Mouse (Mus musculus) midbrain, postnatal 0 days (tissue): Measurements from ENCODE around the gene Arhgap32. TPM values are rescaled to one million over a fixed set of nuclear protein-coding genes. Genes with fewer than 3 reads are reported as not detected.

ENCODE experiments used
- ATAC-seq: fragments of 200-750 bp; cut with Nextera tagmentation; 2 replicates; pipeline ENCODE4 v1.8.0; 2017; ENCODE audit warnings: moderate number of reproducible peaks, mild to moderate bottlenecking, moderate TSS enrichment, moderate library complexity; ENCODE audit not compliant: low FRiP score
- DNase-seq: peaks from one replicate; pipeline ENCODE4 v3.0.0-alpha.2; 2015; ENCODE audit warnings: low spot score
- H3K27ac ChIP-seq: fragments of 300-500 bp; sonication (generic); 2 replicates; pipeline ENCODE4 v1.5.1; 2014; ENCODE audit warnings: low read depth, mild to moderate bottlenecking, low read length, mixed read lengths
- H3K27me3 ChIP-seq: fragments of 300-500 bp; sonication (generic); 2 replicates; pipeline ENCODE4 v1.6.1; 2014; ENCODE audit warnings: low read length, control low read depth, mixed read lengths; ENCODE audit not compliant: insufficient read depth
- H3K36me3 ChIP-seq: fragments of 300-500 bp; sonication (generic); 2 replicates; pipeline ENCODE4 v1.6.1; 2014; ENCODE audit warnings: low read length, control low read depth, mixed read lengths; ENCODE audit not compliant: insufficient read depth
- H3K4me1 ChIP-seq: fragments of 300-500 bp; sonication (generic); 2 replicates; pipeline ENCODE4 v1.6.1; 2014; ENCODE audit warnings: mild to moderate bottlenecking, control low read depth, antibody characterized with exemption, low read length, mixed read lengths; ENCODE audit not compliant: insufficient read depth
- H3K4me2 ChIP-seq: fragments of 300-500 bp; sonication (generic); 2 replicates; pipeline ENCODE4 v1.6.1; 2014; ENCODE audit warnings: low read depth, mild to moderate bottlenecking, low read length, mixed read lengths; ENCODE audit not compliant: poor library complexity, severe bottlenecking
- H3K4me3 ChIP-seq: fragments of 300-500 bp; sonication (generic); 2 replicates; pipeline ENCODE4 v1.5.1; 2014; ENCODE audit warnings: low read depth, mild to moderate bottlenecking, low read length, moderate library complexity
- H3K9ac ChIP-seq: fragments of 300-500 bp; sonication (generic); replicated peaks from 2 replicates; pipeline ENCODE4 v1.6.1; 2014; ENCODE audit warnings: mild to moderate bottlenecking, low read length, moderate library complexity, mixed read lengths; ENCODE audit not compliant: poor library complexity, severe bottlenecking
- H3K9me3 ChIP-seq: fragments of 300-500 bp; sonication (generic); 2 replicates; pipeline ENCODE4 v1.6.1; 2016; ENCODE audit warnings: low read length, control low read depth
- CTCF ChIP-seq: IDR thresholded peaks from 2 replicates; pipeline ENCODE4 v1.5.1; 2016; ENCODE audit warnings: antibody characterized with exemption, mild to moderate bottlenecking
- WGBS: fragments of 180-500 bp; shearing (Covaris S2); extraction: QIAGEN DNeasy Blood & Tissue Kit; methylation state at CpG from one replicate; pipeline ENCODE4 v1.1.7; 2014; 5-methylcytosine and 5-hydroxymethylcytosine counted together
- polyA plus RNA-seq: library from polyadenylated mRNA; unstranded; fragments of >200 nt; fragmentation: Nextera tagmentation; extraction: Ambion mirVana; gene quantifications from 2 replicates; pipeline ENCODE4 v1.2.1, GENCODE M21; 2015
- total RNA-seq: library from RNA; depleted of rRNA; stranded (reverse); fragments of >200 nt; gene quantifications from 2 replicates; pipeline ENCODE4 v1.2.3, GENCODE M21; 2014

The Arhgap32 gene
- total and polyA plus RNA-seq, 2 experiments from 2014 or later: 8.3 to 48.3 TPM

DNA sequence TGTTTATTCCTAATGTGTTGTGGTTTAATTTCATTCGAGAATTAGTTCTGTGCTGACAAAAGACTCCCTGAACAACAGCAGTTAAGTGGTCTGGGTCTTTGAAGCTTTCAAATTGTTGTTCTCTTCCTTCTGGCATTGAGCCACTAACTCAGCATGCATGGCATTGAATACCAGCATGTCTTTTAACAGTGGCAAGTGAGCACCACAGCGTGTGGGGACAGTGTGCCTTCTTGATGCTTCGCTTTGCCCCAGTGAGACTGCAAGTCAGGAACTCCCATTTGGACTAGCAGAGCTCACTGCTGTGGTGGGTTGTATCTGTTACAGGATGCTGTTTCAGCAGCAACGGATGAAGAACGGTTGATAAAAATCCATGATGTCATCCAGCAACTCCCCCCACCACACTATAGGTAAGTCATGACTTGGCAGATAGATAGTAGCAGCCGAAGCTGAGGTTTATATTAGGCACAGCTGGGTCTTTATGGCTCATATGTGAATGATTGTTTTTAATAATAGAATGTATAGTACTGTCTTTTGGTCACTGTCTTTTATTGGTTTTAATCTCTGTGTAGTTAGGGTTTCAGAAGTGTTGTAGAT lies 130.3 kb downstream of the Arhgap32 start:
- Histone ChIP-seq H3K4me2 (no peak overlapping the region), H3K27ac (no peak overlapping the region), H3K9ac (no peak overlapping the region), H3K4me3 (no peak overlapping the region), H3K9me3 (no peaks in the 10 kb centered on the region), H3K27me3 (no peaks in the 10 kb centered on the region), H3K36me3 (peaks cover 4% of the 10 kb centered on the region), H3K4me1 (no peaks in the 10 kb centered on the region)
- ATAC-seq (peak; percentile 38; the same call in 1 of the 2 replicates), DNase-seq (peak; percentile 69)
- no peak for TF ChIP-seq CTCF
- 26% methylated on average over 6 of the region's 6 CpGs for WGBS

DNA sequence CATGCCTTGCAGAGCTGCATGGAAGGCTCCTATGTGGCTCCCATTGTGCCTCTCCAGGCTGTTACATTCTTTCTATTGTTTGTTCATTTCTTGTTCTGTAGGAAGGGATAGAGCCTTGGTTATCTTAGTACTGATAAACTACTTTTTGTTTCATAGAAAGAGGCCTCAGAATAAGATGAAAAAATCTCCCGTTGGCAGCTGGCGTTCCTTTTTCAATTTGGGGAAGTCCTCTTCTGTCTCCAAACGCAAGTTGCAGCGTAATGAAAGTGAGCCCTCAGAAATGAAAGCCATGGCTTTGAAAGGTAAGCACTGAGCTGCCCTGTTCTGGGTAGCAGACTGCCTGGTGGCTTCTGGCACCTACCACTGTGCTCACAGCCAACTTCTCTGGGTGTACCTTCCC lies 134.6 kb downstream of the Arhgap32 start:
- Histone ChIP-seq H3K27me3 (no peaks in the 10 kb centered on the region), H3K27ac (no peak overlapping the region), H3K9me3 (no peaks in the 10 kb centered on the region), H3K36me3 (peaks cover 16% of the 10 kb centered on the region), H3K4me1 (no peaks in the 10 kb centered on the region), H3K4me3 (no peak overlapping the region), H3K9ac (no peak overlapping the region), H3K4me2 (no peak overlapping the region)
- 86% methylated on average over 4 of the region's 4 CpGs for WGBS
- TF ChIP-seq CTCF: no peak
- DNase-seq: no peak
- no peak for ATAC-seq

- H3K36me3 ChIP-seq: peaks cover 43% of the 10 kb centered on the region
- TF ChIP-seq CTCF: no peak
Observed at GRCm38 (mm10) chr9:32253721-32254120, 137.8 kb downstream of the Arhgap32 start.

GRCm38 (mm10) chr9:32257365-32257764 lies 141.4 kb downstream of the Arhgap32 start:
- no peak overlapping the region for H3K9ac ChIP-seq
- no peaks in the 10 kb centered on the region for H3K4me1 ChIP-seq
- WGBS: 56% methylated on average over 8 of the region's 8 CpGs
- TF ChIP-seq CTCF: no peak
- H3K4me3 ChIP-seq: no peak overlapping the region
- H3K4me2 ChIP-seq: no peak overlapping the region
- peaks cover 56% of the 10 kb centered on the region for H3K36me3 ChIP-seq
- H3K27ac ChIP-seq: no peak overlapping the region
- ATAC-seq: no peak
- no peaks in the 10 kb centered on the region for H3K9me3 ChIP-seq
- no peaks in the 10 kb centered on the region for H3K27me3 ChIP-seq
- no peak for DNase-seq

More at GRCm38 (mm10) chr9:32253721-32254120, 137.8 kb downstream of the Arhgap32 start:
- ATAC-seq: no peak
- Histone ChIP-seq H3K9me3 (no peaks in the 10 kb centered on the region), H3K27me3 (no peaks in the 10 kb centered on the region), H3K27ac (no peak overlapping the region), H3K4me2 (no peak overlapping the region), H3K4me3 (no peak overlapping the region), H3K4me1 (no peaks in the 10 kb centered on the region), H3K9ac (no peak overlapping the region)
- no peak for DNase-seq
- 94% methylated on average over 4 of the region's 4 CpGs for WGBS

- no peaks in the 10 kb centered on the region for H3K9me3 ChIP-seq
- WGBS: 71% methylated on average over 2 of the region's 2 CpGs
- ATAC-seq: no peak
- H3K36me3 ChIP-seq: peaks cover 55% of the 10 kb centered on the region
- no peak overlapping the region for H3K27ac ChIP-seq
- no peak for DNase-seq
- H3K4me1 ChIP-seq: no peaks in the 10 kb centered on the region
- H3K27me3 ChIP-seq: no peaks in the 10 kb centered on the region
- H3K4me3 ChIP-seq: no peak overlapping the region
- TF ChIP-seq CTCF: no peak
- no peak overlapping the region for H3K4me2 ChIP-seq
- no peak overlapping the region for H3K9ac ChIP-seq
Observed at GRCm38 (mm10) chr9:32257882-32258281, 141.9 kb downstream of the Arhgap32 start.

- Histone ChIP-seq H3K4me1 (no peaks in the 10 kb centered on the region), H3K4me3 (no peak overlapping the region), H3K27me3 (no peaks in the 10 kb centered on the region), H3K36me3 (no peaks in the 10 kb centered on the region), H3K9me3 (peaks cover 4% of the 10 kb centered on the region; the same call in 1 of the 2 replicates), H3K27ac (no peak overlapping the region), H3K4me2 (no peak overlapping the region), H3K9ac (no peak overlapping the region)
- peak; percentile 93 for DNase-seq
- peak; percentile 89 for TF ChIP-seq CTCF
- peak; percentile 76 for ATAC-seq
- WGBS: 11% methylated on average over 5 of the region's 5 CpGs
Observed at GRCm38 (mm10) chr9:32271896-32272444, 156.0 kb downstream of the Arhgap32 start.
